Mouse (Mus musculus): Measurements from ENCODE around the gene Ikzf4. TPM values are rescaled to one million over a fixed set of nuclear protein-coding genes. Genes with fewer than 3 reads are reported as not detected.
A peak's percentile ranks its signal among the peaks of the same experiment; 100 is the strongest.

Gene Ikzf4
- polyA plus RNA-seq, 1 experiment from 2014 or later = 0.15 TPM

DNA sequence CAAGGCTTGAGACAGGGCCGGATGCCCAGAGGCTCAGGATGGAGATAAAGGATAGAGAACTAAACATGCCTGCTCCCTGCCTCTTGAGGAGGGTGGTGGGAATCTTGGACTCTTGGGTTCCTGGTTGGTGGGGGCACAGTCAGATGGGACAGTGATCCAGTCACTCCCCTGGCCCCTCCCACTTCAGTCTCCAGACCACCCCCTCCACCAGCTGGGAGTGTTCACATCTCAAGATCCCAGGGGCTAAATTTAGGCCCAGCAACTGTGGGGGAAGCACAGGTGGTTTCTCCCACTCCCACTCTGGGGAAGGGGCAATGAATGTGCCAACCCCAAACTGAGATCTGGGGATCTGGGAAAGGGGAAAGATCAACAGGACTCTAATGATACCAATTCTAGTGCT lies 57.7 kb downstream of the Ikzf4 start:
- no peak for ATAC-seq (ENCODE audit: low read depth)
- peak overlapping the region; percentile 73 for H3K4me2 ChIP-seq (ENCODE audit: low read depth, low read length)
- H3K4me1 ChIP-seq (ENCODE audit: control insufficient read depth, low read depth, low read length) = peaks cover 16% of the 10 kb centered on the region
- H3K9ac ChIP-seq (ENCODE audit: low read depth, low read length) = no peak overlapping the region
- H3K4me3 ChIP-seq (ENCODE audit: low read depth, low read length) = peak overlapping the region; percentile 60
- no peaks in the 10 kb centered on the region for H3K9me3 ChIP-seq (replicated peaks; ENCODE audit: control insufficient read depth, low read length)
- H3K27ac ChIP-seq (ENCODE audit: low read length) = peak overlapping the region; percentile 67
- peaks cover 61% of the 10 kb centered on the region for H3K27me3 ChIP-seq (ENCODE audit: control insufficient read depth, insufficient read depth, low read depth, low read length)
- 40% methylated on average over 1 of the region's 1 CpGs for WGBS (ENCODE audit: insufficient replicate concordance)
- H3K36me3 ChIP-seq (ENCODE audit: control insufficient read depth, insufficient read depth) = no peaks in the 10 kb centered on the region

DNA sequence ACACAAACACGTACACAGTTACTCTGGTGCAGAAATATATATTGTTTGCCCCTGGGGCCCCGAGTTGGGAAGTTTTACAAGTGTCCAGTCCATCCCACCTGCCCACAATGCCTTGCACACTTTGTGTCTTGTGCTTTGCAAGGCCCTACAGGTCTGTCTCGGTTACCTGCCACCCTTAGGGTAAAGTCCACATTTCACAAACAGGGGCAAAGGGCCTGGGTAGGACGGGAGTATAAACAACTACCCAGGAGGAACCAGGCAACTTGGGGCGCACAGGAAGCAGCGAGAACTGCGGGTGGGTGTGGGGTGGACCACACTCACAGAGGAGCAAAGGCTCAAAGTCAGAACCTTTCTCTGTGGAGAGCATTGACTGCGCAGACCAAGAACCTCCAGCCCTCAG lies 58.1 kb downstream of the Ikzf4 start:
- peak overlapping the region; percentile 73 for H3K4me2 ChIP-seq (ENCODE audit: low read depth, low read length)
- H3K27ac ChIP-seq (ENCODE audit: low read length) = peak overlapping the region; percentile 67
- no peaks in the 10 kb centered on the region for H3K36me3 ChIP-seq (ENCODE audit: control insufficient read depth, insufficient read depth)
- 40% methylated on average over 8 of the region's 8 CpGs for WGBS (ENCODE audit: insufficient replicate concordance)
- H3K4me1 ChIP-seq (ENCODE audit: control insufficient read depth, low read depth, low read length) = peaks cover 16% of the 10 kb centered on the region
- peak overlapping the region; percentile 60 for H3K4me3 ChIP-seq (ENCODE audit: low read depth, low read length)
- H3K27me3 ChIP-seq (ENCODE audit: control insufficient read depth, insufficient read depth, low read depth, low read length) = peaks cover 62% of the 10 kb centered on the region
- no peaks in the 10 kb centered on the region for H3K9me3 ChIP-seq (replicated peaks; ENCODE audit: control insufficient read depth, low read length)
- ATAC-seq (ENCODE audit: low read depth) = peak; percentile 61
- H3K9ac ChIP-seq (ENCODE audit: low read depth, low read length) = no peak overlapping the region

DNA sequence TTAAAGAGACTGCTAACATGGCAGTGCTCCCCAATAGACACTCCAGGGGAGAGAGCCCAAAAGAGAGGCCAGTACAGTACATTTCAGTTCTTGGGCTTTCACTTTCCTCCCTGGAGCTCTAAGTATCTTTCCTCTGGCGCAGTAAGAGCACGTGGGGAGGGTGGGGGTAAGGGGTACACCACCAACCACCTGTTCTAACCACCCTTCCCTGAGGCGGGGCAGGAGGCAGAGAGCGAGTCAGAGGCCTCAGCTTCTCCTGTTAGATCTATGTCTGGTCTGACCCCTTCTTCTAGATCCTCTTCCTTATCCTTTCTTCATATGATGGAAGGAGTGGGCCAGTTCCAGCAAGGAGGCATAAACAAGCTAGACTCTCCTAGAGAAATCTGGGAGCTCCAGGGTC lies 58.7 kb downstream of the Ikzf4 start:
- WGBS (ENCODE audit: insufficient replicate concordance) = 36% methylated on average over 4 of the region's 4 CpGs
- Histone ChIP-seq H3K4me3 (ENCODE audit: low read depth, low read length) (no peak overlapping the region), H3K27me3 (ENCODE audit: control insufficient read depth, insufficient read depth, low read depth, low read length) (peaks cover 65% of the 10 kb centered on the region)

DNA sequence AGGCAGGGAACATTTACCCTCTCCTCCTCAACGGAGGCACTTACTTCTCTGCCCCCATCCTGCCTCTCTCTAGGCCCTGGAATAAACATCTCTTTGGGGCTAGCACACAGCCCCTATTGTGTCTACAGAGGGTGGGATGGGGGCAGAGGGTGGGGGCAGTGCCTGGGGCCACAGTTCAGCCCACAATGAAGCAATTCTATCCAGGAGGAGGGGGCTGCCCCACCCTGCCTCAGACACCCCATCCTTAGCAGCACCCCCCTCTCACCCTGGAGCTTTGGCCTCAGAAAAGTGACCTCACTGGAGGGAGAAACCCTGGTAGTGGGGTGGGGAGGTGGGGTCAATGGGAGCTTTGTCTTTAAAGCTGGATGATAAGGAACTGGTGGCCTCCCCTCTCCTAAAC lies 59.2 kb downstream of the Ikzf4 start:
- Histone ChIP-seq H3K27me3 (ENCODE audit: control insufficient read depth, insufficient read depth, low read depth, low read length) (peaks cover 62% of the 10 kb centered on the region), H3K27ac (ENCODE audit: low read length) (no peak overlapping the region)

More for the DNA sequence above, 58.7 kb downstream of the Ikzf4 start:
- Histone ChIP-seq H3K36me3 (ENCODE audit: control insufficient read depth, insufficient read depth) (no peaks in the 10 kb centered on the region), H3K4me1 (ENCODE audit: control insufficient read depth, low read depth, low read length) (peaks cover 16% of the 10 kb centered on the region), H3K4me2 (ENCODE audit: low read depth, low read length) (0 out of 2 replicates have a peak overlapping the region, but pooled peaks have one; percentile 73), H3K9ac (ENCODE audit: low read depth, low read length) (no peak overlapping the region), H3K27ac (ENCODE audit: low read length) (no peak overlapping the region), H3K9me3 (replicated peaks; ENCODE audit: control insufficient read depth, low read length) (no peaks in the 10 kb centered on the region)
- ATAC-seq (ENCODE audit: low read depth) = no peak

DNA sequence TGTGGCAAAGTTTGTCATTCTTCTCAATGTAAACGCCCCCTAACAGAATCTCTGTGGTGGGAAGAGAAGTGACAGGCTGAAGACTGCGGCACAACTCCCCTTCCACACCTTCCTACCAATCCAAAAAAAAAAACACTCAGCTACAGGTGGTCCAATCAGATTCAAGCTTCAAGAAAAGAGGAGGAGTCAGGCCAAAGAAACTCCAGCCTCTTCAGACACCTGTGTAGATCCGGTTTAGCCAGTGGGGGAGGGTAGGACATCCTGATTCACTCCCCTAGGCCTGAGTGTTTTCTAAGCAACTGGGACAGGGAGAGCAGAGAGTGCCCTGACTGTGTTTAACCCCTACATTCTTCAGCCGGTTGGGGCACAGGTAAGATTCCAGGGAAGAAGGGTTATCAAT lies 61.4 kb downstream of the Ikzf4 start:
- 16% methylated on average over 4 of the region's 4 CpGs for WGBS (ENCODE audit: insufficient replicate concordance)
- no peak overlapping the region for H3K4me2 ChIP-seq (ENCODE audit: low read depth, low read length)
- ATAC-seq (ENCODE audit: low read depth) = no peak

More for the DNA sequence above, 59.2 kb downstream of the Ikzf4 start:
- Histone ChIP-seq H3K9ac (ENCODE audit: low read depth, low read length) (no peak overlapping the region), H3K9me3 (replicated peaks; ENCODE audit: control insufficient read depth, low read length) (no peaks in the 10 kb centered on the region), H3K4me3 (ENCODE audit: low read depth, low read length) (no peak overlapping the region), H3K36me3 (ENCODE audit: control insufficient read depth, insufficient read depth) (no peaks in the 10 kb centered on the region), H3K4me2 (ENCODE audit: low read depth, low read length) (no peak overlapping the region), H3K4me1 (ENCODE audit: control insufficient read depth, low read depth, low read length) (peaks cover 16% of the 10 kb centered on the region)
- WGBS (ENCODE audit: insufficient replicate concordance) = 8% methylated on average over 1 of the region's 1 CpGs
- ATAC-seq (ENCODE audit: low read depth) = no peak

DNA sequence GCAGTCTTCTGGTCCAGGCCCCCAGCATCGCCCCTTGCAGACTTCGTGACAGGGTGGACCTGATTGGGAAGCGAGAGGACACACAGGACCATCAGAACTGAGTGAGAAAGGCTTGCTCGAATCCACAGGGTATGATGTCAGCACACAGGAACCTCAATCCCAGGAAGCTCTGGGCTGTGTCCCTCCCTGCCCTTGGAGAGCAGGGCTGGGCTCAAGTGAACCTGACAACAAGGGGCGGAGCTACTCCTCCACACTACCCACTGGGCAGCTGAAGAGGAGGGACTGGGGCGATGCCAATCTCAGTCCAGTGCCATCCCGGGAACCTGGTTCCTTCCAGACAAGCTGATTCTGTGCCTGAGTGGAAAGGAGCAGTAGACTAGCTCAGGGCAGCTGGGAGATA lies 62.1 kb downstream of the Ikzf4 start:
- Histone ChIP-seq H3K9ac (ENCODE audit: low read depth, low read length) (no peak overlapping the region), H3K4me1 (ENCODE audit: control insufficient read depth, low read depth, low read length) (peaks cover 5% of the 10 kb centered on the region), H3K4me2 (ENCODE audit: low read depth, low read length) (no peak overlapping the region), H3K4me3 (ENCODE audit: low read depth, low read length) (no peak overlapping the region), H3K36me3 (ENCODE audit: control insufficient read depth, insufficient read depth) (no peaks in the 10 kb centered on the region), H3K27me3 (ENCODE audit: control insufficient read depth, insufficient read depth, low read depth, low read length) (peaks cover 40% of the 10 kb centered on the region), H3K27ac (ENCODE audit: low read length) (no peak overlapping the region), H3K9me3 (replicated peaks; ENCODE audit: control insufficient read depth, low read length) (no peaks in the 10 kb centered on the region)
- WGBS (ENCODE audit: insufficient replicate concordance) = 31% methylated on average over 7 of the region's 7 CpGs
- ATAC-seq (ENCODE audit: low read depth) = no peak

More for the DNA sequence above, 61.4 kb downstream of the Ikzf4 start:
- Histone ChIP-seq H3K27me3 (ENCODE audit: control insufficient read depth, insufficient read depth, low read depth, low read length) (peaks cover 47% of the 10 kb centered on the region), H3K4me1 (ENCODE audit: control insufficient read depth, low read depth, low read length) (peaks cover 7% of the 10 kb centered on the region), H3K4me3 (ENCODE audit: low read depth, low read length) (no peak overlapping the region), H3K36me3 (ENCODE audit: control insufficient read depth, insufficient read depth) (no peaks in the 10 kb centered on the region), H3K27ac (ENCODE audit: low read length) (no peak overlapping the region), H3K9me3 (replicated peaks; ENCODE audit: control insufficient read depth, low read length) (no peaks in the 10 kb centered on the region), H3K9ac (ENCODE audit: low read depth, low read length) (no peak overlapping the region)

Small RNA genes lying within 50 kb of the gene (microRNA-seq; reads per million reads assigned to microRNA genes)
- gene Mir6917 = 0.74 reads per million

Other genes starting within 250 kb of the Ikzf4 start
- 76.8 and 88.2 TPM in 2 replicates for gene Slc39a5, start 244.8 kb downstream of the Ikzf4 start, polyA plus RNA-seq (2015; fragmentation: Nextera tagmentation; extraction: Ambion mirVana)
- gene Nabp2, start 234.5 kb downstream of the Ikzf4 start, polyA plus RNA-seq (2015; fragmentation: Nextera tagmentation; extraction: Ambion mirVana) = 31.6 and 31.7 TPM in 2 replicates
- gene Rnf41, start 234.3 kb downstream of the Ikzf4 start, polyA plus RNA-seq (2015; fragmentation: Nextera tagmentation; extraction: Ambion mirVana) = 8.3 and 8.5 TPM in 2 replicates
- 20.3 and 22.6 TPM in 2 replicates for gene Smarcc2, start 186.7 kb downstream of the Ikzf4 start, polyA plus RNA-seq (2015; fragmentation: Nextera tagmentation; extraction: Ambion mirVana)
- gene Myl6, start 151.8 kb downstream of the Ikzf4 start, polyA plus RNA-seq (2015; fragmentation: Nextera tagmentation; extraction: Ambion mirVana) = 448 and 465 TPM in 2 replicates
- gene Myl6b, start 147.3 kb downstream of the Ikzf4 start, polyA plus RNA-seq (2015; fragmentation: Nextera tagmentation; extraction: Ambion mirVana) = 1.8 and 2.0 TPM in 2 replicates
- 10.3 and 10.5 TPM in 2 replicates for gene Esyt1, start 120.1 kb downstream of the Ikzf4 start, polyA plus RNA-seq (2015; fragmentation: Nextera tagmentation; extraction: Ambion mirVana)
- gene Zc3h10, start 98.2 kb downstream of the Ikzf4 start, polyA plus RNA-seq (2015; fragmentation: Nextera tagmentation; extraction: Ambion mirVana) = 4.9 and 5.7 TPM in 2 replicates
- 2,106 and 2,245 TPM in 2 replicates for gene Rpl41, start 96.7 kb downstream of the Ikzf4 start, polyA plus RNA-seq (2015; fragmentation: Nextera tagmentation; extraction: Ambion mirVana)
- gene Pa2g4, start 80.0 kb downstream of the Ikzf4 start, polyA plus RNA-seq (2015; fragmentation: Nextera tagmentation; extraction: Ambion mirVana) = 96.2 and 103 TPM in 2 replicates
- 4.2 and 5.2 TPM in 2 replicates for gene Erbb3, start 56.3 kb downstream of the Ikzf4 start, polyA plus RNA-seq (2015; fragmentation: Nextera tagmentation; extraction: Ambion mirVana)
- 301 and 353 TPM in 2 replicates for gene Rps26, start 19.2 kb downstream of the Ikzf4 start, polyA plus RNA-seq (2015; fragmentation: Nextera tagmentation; extraction: Ambion mirVana)
- 12.5 and 12.9 TPM in 2 replicates for gene Suox, start 28.1 kb upstream of the Ikzf4 start, polyA plus RNA-seq (2015; fragmentation: Nextera tagmentation; extraction: Ambion mirVana)
- gene Rab5b, start 50.3 kb upstream of the Ikzf4 start, polyA plus RNA-seq (2015; fragmentation: Nextera tagmentation; extraction: Ambion mirVana) = 36.6 and 38.6 TPM in 2 replicates
- 0.43 and 0.59 TPM in 2 replicates for gene Pmel, start 58.2 kb upstream of the Ikzf4 start, polyA plus RNA-seq (2015; fragmentation: Nextera tagmentation; extraction: Ambion mirVana)
- gene Cdk2, start 59.0 kb upstream of the Ikzf4 start, polyA plus RNA-seq (2015; fragmentation: Nextera tagmentation; extraction: Ambion mirVana) = 50.8 and 53.8 TPM in 2 replicates
- gene Dgka, start 98.9 kb upstream of the Ikzf4 start, polyA plus RNA-seq (2015; fragmentation: Nextera tagmentation; extraction: Ambion mirVana) = 2.6 and 3.0 TPM in 2 replicates
- gene Pym1, start 101.9 kb upstream of the Ikzf4 start, polyA plus RNA-seq (2015; fragmentation: Nextera tagmentation; extraction: Ambion mirVana) = 11.9 and 13.5 TPM in 2 replicates
- gene Mmp19, start 144.9 kb upstream of the Ikzf4 start, polyA plus RNA-seq (2015; fragmentation: Nextera tagmentation; extraction: Ambion mirVana) = 10.4 and 10.6 TPM in 2 replicates
- 18.8 TPM in 2 replicates for gene Dnajc14, start 158.1 kb upstream of the Ikzf4 start, polyA plus RNA-seq (2015; fragmentation: Nextera tagmentation; extraction: Ambion mirVana)
- gene Tmem198b, start 158.4 kb upstream of the Ikzf4 start, polyA plus RNA-seq (2015; fragmentation: Nextera tagmentation; extraction: Ambion mirVana) = 2.2 and 3.1 TPM in 2 replicates
- gene Sarnp, start 171.3 kb upstream of the Ikzf4 start, polyA plus RNA-seq (2015; fragmentation: Nextera tagmentation; extraction: Ambion mirVana) = 84.4 and 94.9 TPM in 2 replicates
- 68.5 and 69.3 TPM in 2 replicates for gene Ormdl2, start 175.7 kb upstream of the Ikzf4 start, polyA plus RNA-seq (2015; fragmentation: Nextera tagmentation; extraction: Ambion mirVana)
- 0.16 and 0.22 TPM in 2 replicates for gene Gdf11, start 245.7 kb upstream of the Ikzf4 start, polyA plus RNA-seq (2015; fragmentation: Nextera tagmentation; extraction: Ambion mirVana)

Measured in liver, embryonic 16.5 days (tissue).